Mouse (Mus musculus): ENCODE results near the gene Gaa.

Gene Gaa

DNA sequence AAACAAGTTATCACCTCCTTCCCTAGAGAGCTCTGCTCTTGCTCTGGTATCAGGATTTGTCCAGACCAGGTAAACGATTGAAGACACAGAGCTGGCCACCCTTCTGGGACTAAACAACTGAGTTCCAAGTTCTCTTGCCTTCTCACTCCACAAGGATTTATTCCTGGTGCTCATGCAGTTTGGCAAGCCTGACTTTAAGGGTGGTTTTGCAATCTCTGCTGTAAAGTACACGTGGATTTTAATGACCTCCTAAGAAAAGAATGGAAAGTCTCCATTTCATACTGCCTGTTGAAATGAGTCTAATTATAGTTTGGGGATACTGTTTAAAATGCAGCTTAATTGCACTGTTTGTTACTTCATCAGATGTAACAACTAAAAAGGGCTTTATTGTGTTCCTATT lies 33.3 kb downstream of the Gaa start:
- no peak for DNase-seq (ENCODE audit: low spot score in 2 of 2)

DNA sequence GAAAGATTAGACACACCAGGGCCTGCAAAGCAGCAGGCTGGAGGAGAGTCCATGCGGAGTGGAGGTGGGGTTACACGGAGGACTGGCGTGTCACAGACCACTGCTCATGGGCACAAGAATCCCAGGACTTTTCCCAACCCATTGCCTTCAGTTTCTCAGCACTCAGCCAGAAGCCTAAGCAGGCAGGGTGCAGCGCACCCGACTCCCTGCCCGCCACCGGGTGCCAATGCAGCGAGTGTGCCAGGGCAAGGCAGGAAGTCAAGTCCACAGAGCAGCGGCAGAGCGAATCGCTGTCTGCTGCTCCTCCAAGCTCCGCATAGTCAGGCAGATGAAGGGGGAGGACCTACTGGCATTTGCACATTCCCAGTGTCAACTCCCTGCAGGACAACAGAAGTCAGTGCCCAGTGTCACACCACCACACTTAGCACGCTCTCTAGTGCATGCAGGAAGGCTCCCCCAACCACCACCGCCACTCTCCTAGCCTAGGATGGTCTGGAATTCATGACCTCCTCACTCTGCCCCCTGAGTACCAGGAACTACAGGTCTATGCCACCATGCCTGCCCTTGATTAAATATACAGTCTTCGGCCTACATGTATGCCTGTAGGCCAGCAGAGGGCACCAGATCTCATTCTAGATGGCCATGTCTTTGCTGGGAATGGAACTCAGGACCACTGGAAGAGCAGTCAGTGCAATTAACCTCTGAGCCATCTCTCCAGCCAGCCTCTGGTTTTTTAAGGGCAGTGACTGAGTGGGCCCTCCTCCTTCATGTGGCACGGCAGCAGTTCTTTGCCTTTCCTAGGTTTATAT lies 37.4 kb downstream of the Gaa start:
- no peak for DNase-seq (ENCODE audit: low spot score in 2 of 2)

GRCm38 (mm10) chr11:119306762-119307657 lies 39.3 kb downstream of the Gaa start:
- DNase-seq (ENCODE audit: low spot score in 2 of 2) = no peak

GRCm38 (mm10) chr11:119307658-119307867 lies 39.9 kb downstream of the Gaa start, which contains the start of gene Card14:
TSS of gene Card14 (plus strand) at chr11:119307768.
- DNase-seq (ENCODE audit: low spot score in 2 of 2) = no peak

DNA sequence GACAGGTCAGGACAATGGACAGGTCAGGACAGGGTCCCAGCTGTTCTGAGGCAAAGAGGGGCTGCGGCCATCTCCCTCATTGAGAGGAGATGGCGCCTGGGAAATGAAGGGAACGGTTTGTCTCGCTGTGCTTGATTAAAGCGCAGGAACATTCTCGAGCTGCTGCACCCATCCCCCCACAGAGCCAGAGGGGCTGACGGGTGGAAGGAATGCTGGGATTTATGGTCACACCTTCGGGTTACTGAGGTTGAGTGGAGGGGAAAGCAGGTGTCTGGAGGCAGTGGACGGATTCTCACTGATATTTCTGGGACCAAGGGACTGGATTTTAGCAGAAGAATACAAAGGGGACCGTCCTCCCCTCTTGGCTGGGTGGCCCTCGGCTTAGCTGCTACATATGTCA lies 40.2 kb downstream of the Gaa start:
- DNase-seq (ENCODE audit: low spot score in 2 of 2) = no peak

GRCm38 (mm10) chr11:119310621-119311020 lies 42.9 kb downstream of the Gaa start:
- DNase-seq (ENCODE audit: low spot score in 2 of 2) = no peak

DNA sequence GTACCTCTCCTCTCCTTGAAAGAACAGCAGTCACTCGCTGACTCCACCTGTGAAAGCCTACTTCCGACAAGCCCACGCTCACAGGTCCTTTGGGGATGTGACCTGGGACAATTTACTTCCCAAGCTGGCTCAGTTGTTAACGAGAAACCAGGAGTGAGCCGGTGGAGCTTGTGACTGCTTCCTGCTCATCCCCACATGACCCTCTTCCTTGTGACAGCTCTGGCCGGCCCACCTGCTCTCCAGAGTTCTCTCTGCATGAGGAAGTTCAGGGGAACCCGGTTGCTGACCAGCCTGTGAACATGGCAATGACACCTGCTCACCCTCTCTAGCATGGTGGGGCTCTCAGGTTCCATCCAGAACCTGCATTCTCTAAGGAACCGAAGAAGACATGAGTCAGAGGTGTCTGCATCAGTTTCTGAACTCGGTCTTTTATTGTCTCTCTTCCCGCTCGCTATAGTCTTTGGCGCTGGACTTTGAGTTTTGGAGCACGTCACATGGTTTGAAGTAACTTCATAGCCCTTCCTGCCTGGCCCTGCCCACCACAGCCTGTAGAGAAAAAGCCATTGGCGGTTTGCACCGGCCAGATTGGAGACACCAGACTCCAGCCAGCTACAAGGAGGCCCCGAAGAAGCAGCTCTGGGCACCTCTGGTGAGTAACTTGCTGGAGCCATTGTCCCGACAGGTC lies 46.7 kb downstream of the Gaa start:
- DNase-seq (ENCODE audit: low spot score in 2 of 2) = no peak

DNA sequence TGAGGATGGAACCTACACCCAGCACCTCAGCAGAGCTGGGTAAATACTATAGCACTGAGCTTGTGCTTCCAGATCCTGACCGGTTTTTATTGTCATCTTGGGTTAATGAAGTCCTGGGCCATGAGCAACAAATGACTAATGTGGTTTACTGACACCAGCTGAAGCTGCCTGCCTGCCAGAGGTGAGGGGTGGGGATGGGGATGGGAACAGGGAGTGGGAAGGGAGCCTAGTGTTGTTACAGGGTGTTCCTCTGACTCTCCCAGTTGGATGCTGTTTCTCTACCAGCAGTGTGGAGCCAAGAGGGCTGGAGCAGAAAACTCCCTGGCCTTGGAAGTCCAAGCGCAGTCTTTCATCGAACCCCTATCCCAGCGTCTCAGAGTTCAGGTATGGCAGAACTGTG lies 49.0 kb downstream of the Gaa start:
- DNase-seq (ENCODE audit: low spot score in 2 of 2) = no peak

- DNase-seq (ENCODE audit: low spot score in 2 of 2) = no peak
These were observed 54.8 kb downstream of the Gaa start for GRCm38 (mm10) chr11:119322521-119322920.

- no peak for DNase-seq (ENCODE audit: low spot score in 2 of 2)
These were observed 57.4 kb downstream of the Gaa start for GRCm38 (mm10) chr11:119325068-119325467.

DNA sequence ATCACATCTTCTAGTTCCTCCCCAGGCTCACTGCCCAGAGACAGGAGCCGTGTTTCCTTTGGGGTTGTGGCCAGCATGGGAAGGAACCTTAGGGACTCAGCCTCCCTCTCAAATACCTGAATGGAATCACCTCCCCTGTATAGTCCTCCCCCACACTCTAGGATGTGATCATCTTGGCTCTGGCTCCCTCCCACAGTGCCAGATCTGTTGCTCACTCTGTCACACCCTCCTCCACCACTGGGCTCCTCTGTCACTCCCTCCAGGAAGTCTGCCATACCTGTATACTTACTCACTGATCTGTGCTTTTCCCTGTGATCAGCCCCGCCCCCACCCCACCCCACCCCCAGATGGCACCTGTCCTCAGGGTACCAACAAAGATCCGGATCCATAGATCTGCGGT lies 62.9 kb downstream of the Gaa start:
- no peak for DNase-seq (ENCODE audit: low spot score in 2 of 2)

GRCm38 (mm10) chr11:119331970-119332369 lies 64.3 kb downstream of the Gaa start:
- DNase-seq (ENCODE audit: low spot score in 2 of 2) = no peak

All from frontal cortex, postnatal 25 days (tissue).